Mouse (Mus musculus): Measurements from ENCODE around the gene Tdrd7. TPM values are rescaled to one million over a fixed set of nuclear protein-coding genes. Genes with fewer than 3 reads are reported as not detected.

The Tdrd7 gene
- polyA plus RNA-seq, 1 experiment from 2014 or later, result 15.0 TPM

- Histone ChIP-seq H3K4me1 (ENCODE audit: control insufficient read depth, insufficient read depth, low read length) (no peaks in the 10 kb centered on the region), H3K9me3 (replicated peaks; ENCODE audit: control insufficient read depth, low read length) (no peaks in the 10 kb centered on the region), H3K4me2 (ENCODE audit: low read length) (no peak overlapping the region), H3K27me3 (replicated peaks; ENCODE audit: control insufficient read depth, insufficient read depth, low read length) (no peaks in the 10 kb centered on the region), H3K9ac (ENCODE audit: low read length) (no peak overlapping the region), H3K4me3 (ENCODE audit: low read depth, low read length) (no peak overlapping the region), H3K36me3 (ENCODE audit: control insufficient read depth, insufficient read depth, low read length) (no peaks in the 10 kb centered on the region), H3K27ac (ENCODE audit: low read depth, low read length) (no peak overlapping the region)
- DNase-seq (ENCODE audit: low spot score) (no peak), ATAC-seq (no peak)
- WGBS, result 87% methylated on average over 4 of the region's 4 CpGs
Observed at GRCm38 (mm10) chr4:46080261-46080660, 115.1 kb downstream of the Tdrd7 start.

- Histone ChIP-seq H3K9me3 (replicated peaks; ENCODE audit: control insufficient read depth, low read length) (no peaks in the 10 kb centered on the region), H3K4me1 (ENCODE audit: control insufficient read depth, insufficient read depth, low read length) (no peaks in the 10 kb centered on the region), H3K9ac (ENCODE audit: low read length) (no peak overlapping the region), H3K36me3 (ENCODE audit: control insufficient read depth, insufficient read depth, low read length) (no peaks in the 10 kb centered on the region), H3K27me3 (replicated peaks; ENCODE audit: control insufficient read depth, insufficient read depth, low read length) (no peaks in the 10 kb centered on the region), H3K4me2 (ENCODE audit: low read length) (no peak overlapping the region), H3K27ac (ENCODE audit: low read depth, low read length) (no peak overlapping the region), H3K4me3 (ENCODE audit: low read depth, low read length) (no peak overlapping the region)
- WGBS, result 78% methylated on average over 11 of the region's 11 CpGs
- ATAC-seq, result no peak
- no peak for DNase-seq (ENCODE audit: low spot score)
Observed at GRCm38 (mm10) chr4:46082555-46082954, 117.4 kb downstream of the Tdrd7 start.

Other genes starting within 250 kb of the Tdrd7 start
- 14.0 and 16.4 TPM in 2 replicates for gene Aldh1b1, start 166.3 kb upstream of the Tdrd7 start, polyA plus RNA-seq (2014; fragmentation: Nextera tagmentation; extraction: Ambion mirVana)
- gene Igfbpl1, start 138.4 kb upstream of the Tdrd7 start, polyA plus RNA-seq (2014; fragmentation: Nextera tagmentation; extraction: Ambion mirVana), result 202 and 210 TPM in 2 replicates
- gene Stra6l, start 116.7 kb upstream of the Tdrd7 start, polyA plus RNA-seq (2014; fragmentation: Nextera tagmentation; extraction: Ambion mirVana), result 1.0 and 1.2 TPM in 2 replicates
- 0.07 and 0.10 TPM in 2 replicates for gene Ccdc180, start 75.0 kb upstream of the Tdrd7 start, polyA plus RNA-seq (2014; fragmentation: Nextera tagmentation; extraction: Ambion mirVana)
- gene Tmod1, start 73.6 kb downstream of the Tdrd7 start, polyA plus RNA-seq (2014; fragmentation: Nextera tagmentation; extraction: Ambion mirVana), result 0.80 and 0.93 TPM in 2 replicates
- gene Ncbp1, start 173.3 kb downstream of the Tdrd7 start, polyA plus RNA-seq (2014; fragmentation: Nextera tagmentation; extraction: Ambion mirVana), result 114 and 118 TPM in 2 replicates
- 18.3 TPM in 2 replicates for gene Tstd2, start 173.4 kb downstream of the Tdrd7 start, polyA plus RNA-seq (2014; fragmentation: Nextera tagmentation; extraction: Ambion mirVana)
- gene Xpa, start 231.0 kb downstream of the Tdrd7 start, polyA plus RNA-seq (2014; fragmentation: Nextera tagmentation; extraction: Ambion mirVana), result 32.1 and 34.0 TPM in 2 replicates

Measured in forebrain, embryonic 14.5 days (tissue).